ENCODE assay signal across 8 mouse cellular contexts in genomic region chr9:66088411-66088810, GRCm38 (mm10). TPM values are rescaled to one million over a fixed set of nuclear protein-coding genes. Genes with fewer than 3 reads are reported as not detected.
DNase-seq lines count a peak whose midpoint lies in the region; ATAC-seq and TF ChIP-seq lines count a peak whose summit lies in the region.

No protein-coding gene starts in this region.

- 52% methylated on average over 4 of the region's 4 CpGs for WGBS in forebrain, embryonic 11.5 days
- 48% methylated on average over 4 of the region's 4 CpGs for WGBS in forebrain, embryonic 16.5 days
- WGBS in kidney, embryonic 15.5 days = 46% methylated on average over 4 of the region's 4 CpGs
- WGBS in lung, postnatal 0 days = 39% methylated on average over 4 of the region's 4 CpGs
- WGBS in stomach, postnatal 0 days = 48% methylated on average over 4 of the region's 4 CpGs

- H3K9ac ChIP-seq in forebrain, embryonic 11.5 days (ENCODE audit: low read length) = no peak overlapping the region
- no peak overlapping the region for H3K9ac ChIP-seq in forebrain, embryonic 16.5 days (replicated peaks; ENCODE audit: low read depth, low read length)
- no peak overlapping the region for H3K9ac ChIP-seq in kidney, embryonic 15.5 days
- H3K9ac ChIP-seq in lung, postnatal 0 days (replicated peaks; ENCODE audit: low read depth) = no peak overlapping the region
- H3K9ac ChIP-seq in stomach, postnatal 0 days (ENCODE audit: low read length) = no peak overlapping the region

- no peak for TF ChIP-seq POLR2A in cortical plate, adult 2 months (IDR thresholded peaks at IDR 0.05; ENCODE audit: extremely low read depth, insufficient read depth, low read length)

- TF ChIP-seq CTCF in cortical plate, adult 2 months (IDR thresholded peaks at IDR 0.05; ENCODE audit: extremely low read depth, insufficient read depth, low read length) = peak; percentile 77
- TF ChIP-seq CTCF in lung, postnatal 0 days (IDR thresholded peaks at IDR 0.05) = peak; percentile 86
- peak; percentile 88 for TF ChIP-seq CTCF in stomach, postnatal 0 days (IDR thresholded peaks at IDR 0.05; ENCODE audit: low read depth)

- H3K27me3 ChIP-seq in forebrain, embryonic 11.5 days (ENCODE audit: control insufficient read depth, insufficient read depth, low read length) = no peaks in the 10 kb centered on the region
- H3K27me3 ChIP-seq in forebrain, embryonic 16.5 days (replicated peaks; ENCODE audit: control insufficient read depth, insufficient read depth, low read length) = no peaks in the 10 kb centered on the region
- H3K27me3 ChIP-seq in kidney, embryonic 15.5 days = no peaks in the 10 kb centered on the region
- H3K27me3 ChIP-seq in lung, postnatal 0 days (replicated peaks; ENCODE audit: insufficient read depth, low read length) = no peaks in the 10 kb centered on the region
- no peaks in the 10 kb centered on the region for H3K27me3 ChIP-seq in stomach, postnatal 0 days (ENCODE audit: control insufficient read depth, insufficient read depth, low read length)

- no peaks in the 10 kb centered on the region for H3K9me3 ChIP-seq in forebrain, embryonic 11.5 days (ENCODE audit: control insufficient read depth, low read length)
- no peaks in the 10 kb centered on the region for H3K9me3 ChIP-seq in forebrain, embryonic 16.5 days (ENCODE audit: control insufficient read depth, low read length)
- no peaks in the 10 kb centered on the region for H3K9me3 ChIP-seq in kidney, embryonic 15.5 days (replicated peaks)
- no peaks in the 10 kb centered on the region for H3K9me3 ChIP-seq in lung, postnatal 0 days (ENCODE audit: low read length)
- H3K9me3 ChIP-seq in stomach, postnatal 0 days (ENCODE audit: control insufficient read depth, low read length) = no peaks in the 10 kb centered on the region

- no peak overlapping the region for H3K27ac ChIP-seq in forebrain, embryonic 11.5 days (ENCODE audit: low read depth, low read length)
- H3K27ac ChIP-seq in forebrain, embryonic 16.5 days (ENCODE audit: low read length) = no peak overlapping the region
- no peak overlapping the region for H3K27ac ChIP-seq in cortical plate, adult 2 months (ENCODE audit: insufficient read depth, low read length)
- H3K27ac ChIP-seq in kidney, embryonic 15.5 days = 0 out of 2 replicates have a peak overlapping the region, but pooled peaks have one; percentile 5
- no peak overlapping the region for H3K27ac ChIP-seq in lung, postnatal 0 days (ENCODE audit: low read length)
- no peak overlapping the region for H3K27ac ChIP-seq in stomach, postnatal 0 days (replicated peaks)

- no peak for TF ChIP-seq EP300 in lung, postnatal 0 days (IDR thresholded peaks at IDR 0.05)
- no peak for TF ChIP-seq EP300 in stomach, postnatal 0 days (optimal IDR thresholded peaks at IDR 0.05)

- DNase-seq in forebrain, embryonic 11.5 days (ENCODE audit: low spot score) = peak; percentile 70
- peak; percentile 45 to 54 for DNase-seq in right cerebral cortex, adult 2 months (ENCODE audit: low spot score in 2 of 2)
- DNase-seq in right cerebral cortex, postnatal 25 days = no peak
- DNase-seq in lung, postnatal 0 days (ENCODE audit: low spot score) = peak; percentile 75
- DNase-seq in stomach, postnatal 0 days (ENCODE audit: low spot score) = peak; percentile 68

- H3K4me1 ChIP-seq in forebrain, embryonic 11.5 days (replicated peaks; ENCODE audit: control insufficient read depth, insufficient read depth, low read length) = no peaks in the 10 kb centered on the region
- H3K4me1 ChIP-seq in forebrain, embryonic 16.5 days (replicated peaks; ENCODE audit: control insufficient read depth, insufficient read depth, low read length) = no peaks in the 10 kb centered on the region
- H3K4me1 ChIP-seq in cortical plate, adult 2 months (ENCODE audit: control insufficient read depth, insufficient read depth, low read length) = peaks cover 2% of the 10 kb centered on the region; the same call in 1 of the 2 replicates
- H3K4me1 ChIP-seq in kidney, embryonic 15.5 days = peaks cover 18% of the 10 kb centered on the region; the same call in 1 of the 2 replicates
- H3K4me1 ChIP-seq in lung, postnatal 0 days (ENCODE audit: insufficient read depth, low read depth, low read length) = peaks cover 10% of the 10 kb centered on the region
- H3K4me1 ChIP-seq in stomach, postnatal 0 days (replicated peaks; ENCODE audit: control insufficient read depth, insufficient read depth) = 0 out of 2 replicates have a peak, but pooled peaks cover 3% of the 10 kb centered on the region

- no peak overlapping the region for H3K4me3 ChIP-seq in forebrain, embryonic 11.5 days (ENCODE audit: low read depth, low read length)
- no peak overlapping the region for H3K4me3 ChIP-seq in forebrain, embryonic 16.5 days (replicated peaks; ENCODE audit: low read length)
- no peak overlapping the region for H3K4me3 ChIP-seq in cortical plate, adult 2 months (ENCODE audit: insufficient read depth, low read length)
- H3K4me3 ChIP-seq in kidney, embryonic 15.5 days (replicated peaks) = no peak overlapping the region
- H3K4me3 ChIP-seq in lung, postnatal 0 days (ENCODE audit: low read depth, low read length) = no peak overlapping the region
- H3K4me3 ChIP-seq in stomach, postnatal 0 days (ENCODE audit: low read depth, low read length) = no peak overlapping the region

- H3K4me2 ChIP-seq in forebrain, embryonic 11.5 days (ENCODE audit: low read depth, low read length, severe bottlenecking) = no peak overlapping the region
- H3K4me2 ChIP-seq in forebrain, embryonic 16.5 days (ENCODE audit: low read length) = no peak overlapping the region
- H3K4me2 ChIP-seq in kidney, embryonic 15.5 days = no peak overlapping the region
- H3K4me2 ChIP-seq in lung, postnatal 0 days (replicated peaks; ENCODE audit: low read depth, low read length) = no peak overlapping the region
- no peak overlapping the region for H3K4me2 ChIP-seq in stomach, postnatal 0 days (replicated peaks; ENCODE audit: low read depth)

- peaks cover 21% of the 10 kb centered on the region; the same call in 1 of the 2 replicates for H3K36me3 ChIP-seq in forebrain, embryonic 11.5 days (ENCODE audit: control insufficient read depth, insufficient read depth, low read length)
- peaks cover 31% of the 10 kb centered on the region for H3K36me3 ChIP-seq in forebrain, embryonic 16.5 days (ENCODE audit: control insufficient read depth, insufficient read depth)
- H3K36me3 ChIP-seq in kidney, embryonic 15.5 days = peaks cover 68% of the 10 kb centered on the region
- H3K36me3 ChIP-seq in lung, postnatal 0 days (ENCODE audit: insufficient read depth, low read length) = peaks cover 21% of the 10 kb centered on the region
- peaks cover 19% of the 10 kb centered on the region for H3K36me3 ChIP-seq in stomach, postnatal 0 days (ENCODE audit: control insufficient read depth, insufficient read depth, low read length)

- ATAC-seq in forebrain, embryonic 11.5 days (replicated peaks; ENCODE audit: low FRiP score) = no peak
- no peak for ATAC-seq in forebrain, embryonic 16.5 days
- 0 out of 2 replicates have a peak, but pooled peaks have one; percentile 36 for ATAC-seq in kidney, embryonic 15.5 days (replicated peaks; ENCODE audit: low FRiP score)
- no peak for ATAC-seq in lung, postnatal 0 days
- ATAC-seq in stomach, postnatal 0 days (ENCODE audit: low FRiP score, low TSS enrichment) = no peak

RNA-seq across cellular contexts. Expression of gene Snx22, which starts 18.9 kb away (rescaled TPM):
- 1.6 and 2.7 TPM in 2 replicates for polyA plus RNA-seq in forebrain, embryonic 11.5 days (2014; fragmentation: Nextera tagmentation; extraction: Ambion mirVana)
- 4.5 and 8.1 TPM in 2 replicates for polyA plus RNA-seq in forebrain, embryonic 16.5 days (2015; fragmentation: Nextera tagmentation; extraction: Ambion mirVana)
- polyA plus RNA-seq in cortical plate, adult 2 months (2012; rRNA removed) = 7.2 and 7.3 TPM in 2 replicates
- 1.4 and 2.3 TPM in 2 replicates for polyA plus RNA-seq in kidney, embryonic 15.5 days (2015; fragmentation: Nextera tagmentation; extraction: Ambion mirVana)
- polyA plus RNA-seq in lung, postnatal 0 days (2015; fragmentation: Nextera tagmentation; extraction: Ambion mirVana) = 25.7 and 28.3 TPM in 2 replicates
- 1.5 TPM in 2 replicates for polyA plus RNA-seq in stomach, postnatal 0 days (2015; fragmentation: Nextera tagmentation; extraction: Ambion mirVana)

RNA-seq across cellular contexts. Expression of gene Ppib, which starts 28.4 kb away (rescaled TPM):
- polyA plus RNA-seq in forebrain, embryonic 11.5 days (2014; fragmentation: Nextera tagmentation; extraction: Ambion mirVana) = 401 and 416 TPM in 2 replicates
- polyA plus RNA-seq in forebrain, embryonic 16.5 days (2015; fragmentation: Nextera tagmentation; extraction: Ambion mirVana) = 325 and 326 TPM in 2 replicates
- polyA plus RNA-seq in cortical plate, adult 2 months (2012; rRNA removed) = 240 and 243 TPM in 2 replicates
- polyA plus RNA-seq in kidney, embryonic 15.5 days (2015; fragmentation: Nextera tagmentation; extraction: Ambion mirVana) = 631 and 634 TPM in 2 replicates
- polyA plus RNA-seq in lung, postnatal 0 days (2015; fragmentation: Nextera tagmentation; extraction: Ambion mirVana) = 577 and 650 TPM in 2 replicates
- polyA plus RNA-seq in stomach, postnatal 0 days (2015; fragmentation: Nextera tagmentation; extraction: Ambion mirVana) = 827 and 843 TPM in 2 replicates

RNA-seq across cellular contexts. Expression of gene Snx1, which starts 38.0 kb away (rescaled TPM):
- 140 TPM in 2 replicates for polyA plus RNA-seq in forebrain, embryonic 11.5 days (2014; fragmentation: Nextera tagmentation; extraction: Ambion mirVana)
- polyA plus RNA-seq in forebrain, embryonic 16.5 days (2015; fragmentation: Nextera tagmentation; extraction: Ambion mirVana) = 101 and 109 TPM in 2 replicates
- polyA plus RNA-seq in cortical plate, adult 2 months (2012; rRNA removed) = 90.1 and 93.9 TPM in 2 replicates
- 137 and 142 TPM in 2 replicates for polyA plus RNA-seq in kidney, embryonic 15.5 days (2015; fragmentation: Nextera tagmentation; extraction: Ambion mirVana)
- polyA plus RNA-seq in lung, postnatal 0 days (2015; fragmentation: Nextera tagmentation; extraction: Ambion mirVana) = 108 and 112 TPM in 2 replicates
- 77.5 and 77.6 TPM in 2 replicates for polyA plus RNA-seq in stomach, postnatal 0 days (2015; fragmentation: Nextera tagmentation; extraction: Ambion mirVana)

RNA-seq across cellular contexts. Expression of gene Ciao2a, which starts 38.0 kb away (rescaled TPM):
- 149 and 161 TPM in 2 replicates for polyA plus RNA-seq in forebrain, embryonic 11.5 days (2014; fragmentation: Nextera tagmentation; extraction: Ambion mirVana)
- 81.1 and 84.3 TPM in 2 replicates for polyA plus RNA-seq in forebrain, embryonic 16.5 days (2015; fragmentation: Nextera tagmentation; extraction: Ambion mirVana)
- 25.0 and 29.0 TPM in 2 replicates for polyA plus RNA-seq in cortical plate, adult 2 months (2012; rRNA removed)
- 151 and 165 TPM in 2 replicates for polyA plus RNA-seq in kidney, embryonic 15.5 days (2015; fragmentation: Nextera tagmentation; extraction: Ambion mirVana)
- polyA plus RNA-seq in lung, postnatal 0 days (2015; fragmentation: Nextera tagmentation; extraction: Ambion mirVana) = 110 and 111 TPM in 2 replicates
- polyA plus RNA-seq in stomach, postnatal 0 days (2015; fragmentation: Nextera tagmentation; extraction: Ambion mirVana) = 131 and 138 TPM in 2 replicates
